Mouse (Mus musculus) CH12.LX (cell line): ENCODE measurements around the gene Stam. TPM values are rescaled to one million over a fixed set of nuclear protein-coding genes. Genes with fewer than 3 reads are reported as not detected.

Experiments
- DNase-seq: peaks from one replicate; pipeline ENCODE4 v3.0.0-alpha.2; 2013; ENCODE audit errors: extremely low read depth
- H3K27ac ChIP-seq: 2 replicates; pipeline ENCODE4 v1.5.1; 2012; ENCODE audit warnings: low read depth, mild to moderate bottlenecking, control low read depth, moderate library complexity; ENCODE audit not compliant: insufficient read depth
- H3K27me3 ChIP-seq: replicated peaks from 2 replicates; pipeline ENCODE3; 2012; ENCODE audit warnings: inconsistent platforms
- H3K36me3 ChIP-seq, 2 experiments: replicated peaks in 1 of 2; 2 replicates each; pipeline versions ENCODE3 to v1.6.1; 2012; ENCODE audit warnings: inconsistent platforms in 1 of 2, low read length in 1 of 2, mild to moderate bottlenecking in 1 of 2, mixed read lengths in 1 of 2, moderate library complexity in 1 of 2; ENCODE audit not compliant: control insufficient read depth in 1 of 2, insufficient read depth in 1 of 2
- H3K4me1 ChIP-seq, 2 experiments: 2 replicates each; pipeline ENCODE4 v1.6.1; 2012; ENCODE audit warnings: inconsistent platforms in 1 of 2, moderate library complexity in 1 of 2; ENCODE audit not compliant: insufficient read depth in 2 of 2, control insufficient read depth in 1 of 2
- H3K4me2 ChIP-seq: 2 replicates; pipeline ENCODE4 v1.6.1; 2012; ENCODE audit warnings: low read depth, mild to moderate bottlenecking, control low read depth; ENCODE audit not compliant: poor library complexity, insufficient read depth, severe bottlenecking
- H3K4me3 ChIP-seq, 3 experiments: fragments of 150-350 bp in 1 of 3; sonication (generic) in 1 of 3; replicated peaks in 1 of 3; 2 replicates each; pipeline versions ENCODE3 to v1.5.1; 2011 to 2012; ENCODE audit warnings: low read depth in 2 of 3, low read length in 2 of 3, mild to moderate bottlenecking in 2 of 3, moderate library complexity in 2 of 3, control low read depth in 1 of 3, improper control_type of control experiment in 1 of 3, inconsistent platforms in 1 of 3, mixed read lengths in 1 of 3; ENCODE audit not compliant: poor library complexity in 1 of 3
- H3K79me2 ChIP-seq: replicated peaks from 2 replicates; pipeline ENCODE4 v1.6.1; 2012; ENCODE audit warnings: mild to moderate bottlenecking, moderate library complexity; ENCODE audit not compliant: control insufficient read depth, poor library complexity, insufficient read depth, severe bottlenecking; ENCODE audit errors: extremely low read depth
- H3K9ac ChIP-seq: 2 replicates; pipeline ENCODE4 v1.6.1; 2012; ENCODE audit warnings: low read depth, mild to moderate bottlenecking, control low read depth, moderate library complexity; ENCODE audit not compliant: insufficient read depth
- H3K9me3 ChIP-seq: replicated peaks from 2 replicates; pipeline ENCODE3; 2012; ENCODE audit warnings: low read length, inconsistent platforms, mixed read lengths
- E2F4 ChIP-seq: IDR thresholded peaks from 2 replicates; pipeline ENCODE4 v1.6.1; 2011; ENCODE audit warnings: low read depth, low read length, improper control_type of control experiment; ENCODE audit not compliant: insufficient replicate concordance
- EP300 ChIP-seq: IDR thresholded peaks from 2 replicates; pipeline ENCODE4 v1.6.1; 2011; ENCODE audit warnings: low read length, improper control_type of control experiment
- GABPA ChIP-seq: IDR thresholded peaks from 2 replicates; pipeline ENCODE4 v1.6.1; 2012; ENCODE audit warnings: low read depth, low read length, improper control_type of control experiment, inconsistent platforms; ENCODE audit not compliant: insufficient replicate concordance
- MAZ ChIP-seq: IDR thresholded peaks from 2 replicates; pipeline ENCODE4 v1.6.1; 2012; ENCODE audit warnings: low read depth, mild to moderate bottlenecking, inconsistent platforms, low read length, improper control_type of control experiment, moderate library complexity
- NELFE ChIP-seq: IDR thresholded peaks from 2 replicates; pipeline ENCODE4 v1.6.1; 2011; ENCODE audit warnings: low read depth, low read length, improper control_type of control experiment
- NRF1 ChIP-seq: IDR thresholded peaks from 2 replicates; pipeline ENCODE4 v1.6.1; 2014; ENCODE audit warnings: low read depth, mild to moderate bottlenecking, inconsistent platforms, low read length, improper control_type of control experiment, moderate library complexity
- PAX5 ChIP-seq: IDR thresholded peaks from 2 replicates; pipeline ENCODE4 v1.6.1; 2012; ENCODE audit warnings: low read length, inconsistent platforms, mixed read lengths
- POLR2AphosphoS2 ChIP-seq: IDR thresholded peaks from 2 replicates; pipeline ENCODE4 v1.6.1; 2011; ENCODE audit warnings: low read depth, low read length, improper control_type of control experiment
- SIN3A ChIP-seq: IDR thresholded peaks from 2 replicates; pipeline ENCODE4 v1.6.1; 2012; ENCODE audit warnings: low read length, improper control_type of control experiment, inconsistent platforms
- TBP ChIP-seq: conservative IDR thresholded peaks from 2 replicates; pipeline ENCODE4 v1.6.1; 2011; ENCODE audit warnings: low read depth, low read length, improper control_type of control experiment
- UBTF ChIP-seq: IDR thresholded peaks from 2 replicates; pipeline ENCODE4 v1.6.1; 2012; ENCODE audit warnings: low read depth, mild to moderate bottlenecking, inconsistent platforms, low read length, improper control_type of control experiment, moderate library complexity
- USF2 ChIP-seq: conservative IDR thresholded peaks from 2 replicates; pipeline ENCODE4 v1.6.1; 2011; ENCODE audit warnings: low read depth, low read length, improper control_type of control experiment
- ZC3H11A ChIP-seq: IDR thresholded peaks from 2 replicates; pipeline ENCODE4 v1.6.1; 2012; ENCODE audit warnings: low read depth, mild to moderate bottlenecking, inconsistent platforms, low read length, improper control_type of control experiment
- ZMIZ1 ChIP-seq: IDR thresholded peaks from 2 replicates; pipeline ENCODE4 v1.6.1; 2012; ENCODE audit warnings: low read depth, mild to moderate bottlenecking, inconsistent platforms, low read length, improper control_type of control experiment
- dilution Hi-C: fragments of 300-500 bp; cut with MboI; formaldehyde crosslinking; loops from 2 replicates; pipeline ENCODE4 v1.14.3; 2020; ENCODE audit warnings: low sequenced_read_pairs; ENCODE audit not compliant: extremely low pct_unique_long_range_greater_than_20kb, extremely low pct_ligation_motif_present
- in situ Hi-C: fragments of 300-500 bp; cut with MboI; formaldehyde crosslinking; loops from 3 replicates; pipeline ENCODE4 v1.14.3; 2019; ENCODE audit warnings: low sequenced_read_pairs, low pct_ligation_motif_present, low pct_unique_long_range_greater_than_20kb, mixed read lengths
- polyA plus RNA-seq: library from polyadenylated mRNA; unstranded; fragments of >175 nt; gene quantifications from 2 replicates; pipeline ENCODE4 v1.2.1, GENCODE M21; 2012; ENCODE audit warnings: low read depth; ENCODE audit not compliant: insufficient read length
- total RNA-seq, 2 experiments: library from RNA; depleted of rRNA; stranded (reverse); fragments of 300-350 nt in 1 of 2; fragments of >200 nt in 1 of 2; gene quantifications; 2 replicates each; pipeline ENCODE4 v1.2.3; 2012 to 2014

Gene Stam
- total and polyA plus RNA-seq, 3 experiments: 13.5 to 21.4 (median 15.1) TPM

DNA sequence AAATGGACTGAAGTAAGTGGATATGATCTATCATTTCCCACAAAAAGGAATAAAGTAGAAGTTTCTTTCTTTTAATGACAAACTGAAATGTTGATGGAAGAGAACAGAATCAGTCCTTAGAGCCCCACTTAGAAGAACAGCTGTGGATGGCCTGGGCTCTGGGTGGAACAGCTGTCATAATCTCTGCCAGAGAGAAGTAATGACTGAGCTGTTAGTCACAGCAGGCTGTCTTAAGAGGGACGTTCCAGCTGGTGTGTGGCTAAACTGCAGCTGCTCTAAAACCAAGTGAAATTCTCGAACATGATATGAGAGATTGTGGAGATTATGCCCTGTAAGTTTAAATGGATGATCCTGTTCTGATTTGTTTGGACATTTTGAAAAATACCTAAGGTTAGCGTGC is 63.0 kb downstream of the Stam start:
- in situ Hi-C loops: loop anchor here (10.0 kb wide), 1 partner anchor 82 kb away; the partner anchor contains the start of gene Hacd1
- dilution Hi-C loops: no loop called here
- Histone ChIP-seq H3K27me3 (no peaks in the 10 kb centered on the region), H3K79me2 (no peaks in the 10 kb centered on the region), H3K4me3 (no peak overlapping the region), H3K27ac (no peak overlapping the region), H3K36me3 (peaks cover 16 to 59% of the 10 kb centered on the region in 2 experiments), H3K4me1 (no peaks in the 10 kb centered on the region), H3K4me2 (no peak overlapping the region), H3K9me3 (no peaks in the 10 kb centered on the region), H3K9ac (no peak overlapping the region)
- TF ChIP-seq E2F4: no peak
- TF ChIP-seq USF2: no peak
- no peak for TF ChIP-seq UBTF
- no peak for TF ChIP-seq TBP
- TF ChIP-seq PAX5: no peak
- TF ChIP-seq SIN3A: no peak
- no peak for TF ChIP-seq NELFE
- no peak for TF ChIP-seq ZC3H11A
- no peak for DNase-seq

DNA sequence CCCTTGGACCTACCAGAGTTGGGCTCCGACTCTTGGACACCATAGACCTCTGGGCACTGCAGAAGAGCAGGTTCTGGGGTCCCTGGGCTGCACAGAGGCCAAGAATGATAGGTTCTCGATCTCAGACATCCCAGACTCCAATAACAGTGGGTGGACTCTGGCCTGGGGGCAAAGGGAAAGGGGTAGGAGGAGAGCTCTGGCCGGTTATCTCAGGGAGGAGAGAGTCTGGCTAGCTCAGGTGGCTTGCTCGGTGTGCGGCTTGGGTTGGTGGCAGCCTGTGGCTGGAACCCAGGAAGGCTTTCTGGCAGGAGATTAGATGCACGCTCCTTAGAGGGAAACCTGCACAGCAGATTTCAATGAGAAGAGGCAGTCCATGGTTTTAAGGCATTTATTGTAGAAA is 65.7 kb downstream of the Stam start:
- in situ Hi-C loops: loop anchor here (10.0 kb wide), 1 partner anchor 85 kb away; the partner anchor contains the start of gene Hacd1
- dilution Hi-C loops: no loop called here
- no peaks in the 10 kb centered on the region for H3K4me1 ChIP-seq

DNA sequence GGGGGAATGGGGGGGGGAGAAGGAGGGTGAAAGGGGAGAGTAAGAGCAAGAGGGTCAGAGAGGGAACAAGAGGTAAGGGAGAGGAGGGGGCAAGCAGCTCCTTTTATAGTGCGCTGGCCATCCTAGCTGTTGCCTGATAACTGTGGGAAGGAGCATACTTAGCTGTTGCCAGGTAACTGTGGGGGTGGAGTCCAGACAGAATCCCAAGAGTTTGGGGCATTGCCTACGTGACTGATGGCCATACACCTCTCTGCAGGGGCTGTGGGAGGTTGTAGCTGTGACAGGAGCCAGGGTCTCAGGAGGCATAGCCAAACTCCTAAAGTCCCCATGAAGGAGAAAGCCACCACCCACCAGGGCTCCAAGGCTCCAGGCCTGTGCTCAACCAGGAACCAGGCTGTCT is 66.1 kb downstream of the Stam start:
- Histone ChIP-seq H3K27me3 (no peaks in the 10 kb centered on the region), H3K4me3 (no peak overlapping the region), H3K9ac (no peak overlapping the region), H3K27ac (no peak overlapping the region), H3K4me2 (no peak overlapping the region)
- dilution Hi-C loops: no loop called here
- no peak for DNase-seq
- TF ChIP-seq PAX5 (no peak), NRF1 (no peak), MAZ (no peak), GABPA (no peak), EP300 (no peak)
- TF ChIP-seq, all 38 proteins: peak for 0
- in situ Hi-C loops: no loop called here
- H3K9me3 ChIP-seq: no peaks in the 10 kb centered on the region
- H3K36me3 ChIP-seq: peaks cover 32 to 71% of the 10 kb centered on the region in 2 experiments
- no peaks in the 10 kb centered on the region for H3K4me1 ChIP-seq
- H3K79me2 ChIP-seq: no peaks in the 10 kb centered on the region

More for the DNA sequence above, 65.7 kb downstream of the Stam start:
- no peak overlapping the region for H3K9ac ChIP-seq
- H3K36me3 ChIP-seq: peaks cover 28 to 67% of the 10 kb centered on the region in 2 experiments
- no peaks in the 10 kb centered on the region for H3K79me2 ChIP-seq
- no peaks in the 10 kb centered on the region for H3K9me3 ChIP-seq
- H3K4me3 ChIP-seq: no peak overlapping the region
- H3K27ac ChIP-seq: no peak overlapping the region
- TF ChIP-seq ZMIZ1: no peak
- no peak for TF ChIP-seq POLR2AphosphoS2
- no peak for TF ChIP-seq EP300
- TF ChIP-seq, all 38 proteins: peak for 0
- Histone ChIP-seq H3K4me2 (no peak overlapping the region), H3K27me3 (no peaks in the 10 kb centered on the region)
- DNase-seq: no peak
